Mouse (Mus musculus) heart, adult 18-20 months (tissue): Measurements from ENCODE around the gene Timeless. TPM values are rescaled to one million over a fixed set of nuclear protein-coding genes. Genes with fewer than 3 reads are reported as not detected.
"Not testable (repeated sequence)": the region's sequence is repeated elsewhere in the genome, so short reads cannot be mapped to it uniquely, and the experiment has no call there.

Experiments used
- DNase-seq, 2 experiments: peaks; one replicate each; pipeline ENCODE4 v3.0.0; 2021 to 2022; ENCODE audit warnings: mixed read lengths in 1 of 2
- total RNA-seq, 2 experiments: library from RNA; stranded (reverse); gene quantifications; 2 replicates each; pipeline ENCODE4 v1.2.3; 2021

Timeless gene
- total RNA-seq, 2 experiments from 2014 or later = 6.0 to 7.3 TPM

- no peak for DNase-seq
Observed at GRCm38 (mm10) chr10:128255925-128256324, 24.1 kb downstream of the Timeless start.

- DNase-seq = no peak
Observed at GRCm38 (mm10) chr10:128256328-128256727, 24.5 kb downstream of the Timeless start.

GRCm38 (mm10) chr10:128258953-128259352 lies 27.1 kb downstream of the Timeless start:
- DNase-seq = peak in 1 of 2 experiments; percentile 56

GRCm38 (mm10) chr10:128259946-128260345 lies 28.1 kb downstream of the Timeless start:
- no peak for DNase-seq

- DNase-seq = not testable (repeated sequence)
Observed at GRCm38 (mm10) chr10:128260376-128260775, 28.5 kb downstream of the Timeless start.

GRCm38 (mm10) chr10:128262300-128262699 lies 30.4 kb downstream of the Timeless start:
- DNase-seq = peak; percentile 43 to 60

GRCm38 (mm10) chr10:128263393-128264310 lies 31.8 kb downstream of the Timeless start:
- no peak for DNase-seq

GRCm38 (mm10) chr10:128268371-128268770 lies 36.5 kb downstream of the Timeless start, which contains the start of gene Apof:
Apof (plus strand) TSS chr10:128268671.
- DNase-seq = no peak

- DNase-seq = peak in 1 of 2 experiments; percentile 31
Observed at GRCm38 (mm10) chr10:128269206-128269910, 37.5 kb downstream of the Timeless start.

GRCm38 (mm10) chr10:128270287-128270841 lies 38.5 kb downstream of the Timeless start, which contains the start of gene Stat2:
Stat2 (plus strand) TSS chr10:128270559.
- peak; percentile 97 to 99 for DNase-seq

- no peak for DNase-seq
Observed at GRCm38 (mm10) chr10:128270866-128271265, 39.0 kb downstream of the Timeless start.

- no peak for DNase-seq
Observed at GRCm38 (mm10) chr10:128271883-128272282, 40.0 kb downstream of the Timeless start.

GRCm38 (mm10) chr10:128272819-128273439 lies 41.1 kb downstream of the Timeless start:
- DNase-seq = not testable (repeated sequence)

GRCm38 (mm10) chr10:128275374-128275773 lies 43.5 kb downstream of the Timeless start:
- DNase-seq = not testable (repeated sequence)

- no peak for DNase-seq
Observed at GRCm38 (mm10) chr10:128278158-128278557, 46.3 kb downstream of the Timeless start.

GRCm38 (mm10) chr10:128280943-128281342 lies 49.1 kb downstream of the Timeless start:
- no peak for DNase-seq

GRCm38 (mm10) chr10:128281682-128282081 lies 49.8 kb downstream of the Timeless start:
- DNase-seq = no peak

GRCm38 (mm10) chr10:128282886-128283450 lies 51.1 kb downstream of the Timeless start:
- no peak for DNase-seq

- peak; percentile 49 to 83 for DNase-seq
Observed at GRCm38 (mm10) chr10:128283604-128284579, 52.0 kb downstream of the Timeless start.

GRCm38 (mm10) chr10:128290594-128290993 lies 58.7 kb downstream of the Timeless start:
- DNase-seq = peak; percentile 49 to 74
